Mouse (Mus musculus) stomach, embryonic 16.5 days (tissue): ENCODE measurements around the gene Sh3yl1. TPM values are rescaled to one million over a fixed set of nuclear protein-coding genes. Genes with fewer than 3 reads are reported as not detected.

Experiments used
- ATAC-seq: fragments of 200-750 bp; cut with Nextera tagmentation; 2 replicates; pipeline ENCODE4 v1.8.0; 2017; ENCODE audit warnings: moderate number of reproducible peaks, moderate TSS enrichment; ENCODE audit not compliant: insufficient read depth, low FRiP score
- H3K27ac ChIP-seq: fragments of 300-500 bp; sonication (generic); 2 replicates; pipeline ENCODE4 v1.5.1; 2014; ENCODE audit warnings: low read length
- H3K27me3 ChIP-seq: fragments of 300-500 bp; sonication (generic); 2 replicates; pipeline ENCODE4 v1.6.1; 2014; ENCODE audit warnings: low read length, control low read depth, mixed read lengths; ENCODE audit not compliant: control insufficient read depth, insufficient read depth
- H3K36me3 ChIP-seq: fragments of 300-500 bp; sonication (generic); 2 replicates; pipeline ENCODE4 v1.6.1; 2014; ENCODE audit warnings: low read length; ENCODE audit not compliant: control insufficient read depth, insufficient read depth
- H3K4me1 ChIP-seq: fragments of 300-500 bp; sonication (generic); 2 replicates; pipeline ENCODE4 v1.6.1; 2014; ENCODE audit warnings: low read length, control low read depth, mixed read lengths; ENCODE audit not compliant: control insufficient read depth, insufficient read depth
- H3K4me2 ChIP-seq: fragments of 300-500 bp; sonication (generic); 2 replicates; pipeline ENCODE4 v1.6.1; 2014; ENCODE audit warnings: low read depth, low read length, mixed read lengths
- H3K4me3 ChIP-seq: fragments of 300-500 bp; sonication (generic); replicated peaks from 2 replicates; pipeline ENCODE4 v1.5.1; 2014; ENCODE audit warnings: mild to moderate bottlenecking, low read length
- H3K9ac ChIP-seq: fragments of 300-500 bp; sonication (generic); 2 replicates; pipeline ENCODE4 v1.6.1; 2014; ENCODE audit warnings: low read length
- H3K9me3 ChIP-seq: fragments of 300-500 bp; sonication (generic); replicated peaks from 2 replicates; pipeline ENCODE4 v1.6.1; 2016; ENCODE audit warnings: low read length, control low read depth; ENCODE audit not compliant: control insufficient read depth
- WGBS: fragments of 180-500 bp; shearing (Covaris S2); extraction: QIAGEN DNeasy Blood & Tissue Kit; methylation state at CpG from one replicate; pipeline ENCODE4 v1.1.7; 2014; 5-methylcytosine and 5-hydroxymethylcytosine counted together
- polyA plus RNA-seq: library from polyadenylated mRNA; unstranded; fragments of >200 nt; fragmentation: Nextera tagmentation; extraction: Ambion mirVana; gene quantifications from 2 replicates; pipeline ENCODE4 v1.2.1, GENCODE M21; 2015

Sh3yl1 gene
- polyA plus RNA-seq: 29.7 and 33.1 TPM in 2 replicates

- H3K4me2 ChIP-seq: peak within 1 kb of the TSS; percentile 89
- WGBS: 0% methylated on average over 52 of the region's 52 CpGs
- H3K36me3 ChIP-seq: no peaks in the 10 kb centered on the region
- peak within 1 kb of the TSS; percentile 80 for H3K27ac ChIP-seq
- H3K4me1 ChIP-seq: peaks cover 15% of the 10 kb centered on the region
- peak within 1 kb of the TSS; percentile 87 for H3K4me3 ChIP-seq
- ATAC-seq: peak; percentile 97
- H3K9ac ChIP-seq: peak within 1 kb of the TSS; percentile 89
- no peaks in the 10 kb centered on the region for H3K27me3 ChIP-seq
- no peaks in the 10 kb centered on the region for H3K9me3 ChIP-seq
These were observed at the start of gene Sh3yl1, which contains the start of gene Acp1 for GRCm38 (mm10) chr12:30911261-30912047. TSS of gene Sh3yl1 (plus strand) at chr12:30911668. TSS of gene Acp1 (minus strand) at chr12:30911589.

- H3K4me1 ChIP-seq: 0 out of 2 replicates have a peak, but pooled peaks cover 5% of the 10 kb centered on the region
- no peaks in the 10 kb centered on the region for H3K36me3 ChIP-seq
- no peaks in the 10 kb centered on the region for H3K27me3 ChIP-seq
- ATAC-seq: peak; percentile 56; the same call in 1 of the 2 replicates
- no peak overlapping the region for H3K4me2 ChIP-seq
- no peaks in the 10 kb centered on the region for H3K9me3 ChIP-seq
- WGBS: 65% methylated on average over 2 of the region's 2 CpGs
- peak overlapping the region; percentile 34; the same call in 1 of the 2 replicates for H3K27ac ChIP-seq
- H3K4me3 ChIP-seq: no peak overlapping the region
- no peak overlapping the region for H3K9ac ChIP-seq
These were observed 47.1 kb upstream of the Sh3yl1 start for GRCm38 (mm10) chr12:30864347-30864746.

- no peak overlapping the region for H3K4me3 ChIP-seq
- 0 out of 2 replicates have a peak, but pooled peaks cover 5% of the 10 kb centered on the region for H3K4me1 ChIP-seq
- no peaks in the 10 kb centered on the region for H3K9me3 ChIP-seq
- no peaks in the 10 kb centered on the region for H3K27me3 ChIP-seq
- H3K9ac ChIP-seq: no peak overlapping the region
- 66% methylated on average over 4 of the region's 4 CpGs for WGBS
- peak; percentile 62; the same call in 1 of the 2 replicates for ATAC-seq
- no peaks in the 10 kb centered on the region for H3K36me3 ChIP-seq
- no peak overlapping the region for H3K27ac ChIP-seq
- no peak overlapping the region for H3K4me2 ChIP-seq
These were observed 45.7 kb upstream of the Sh3yl1 start for GRCm38 (mm10) chr12:30865781-30866180.

DNA sequence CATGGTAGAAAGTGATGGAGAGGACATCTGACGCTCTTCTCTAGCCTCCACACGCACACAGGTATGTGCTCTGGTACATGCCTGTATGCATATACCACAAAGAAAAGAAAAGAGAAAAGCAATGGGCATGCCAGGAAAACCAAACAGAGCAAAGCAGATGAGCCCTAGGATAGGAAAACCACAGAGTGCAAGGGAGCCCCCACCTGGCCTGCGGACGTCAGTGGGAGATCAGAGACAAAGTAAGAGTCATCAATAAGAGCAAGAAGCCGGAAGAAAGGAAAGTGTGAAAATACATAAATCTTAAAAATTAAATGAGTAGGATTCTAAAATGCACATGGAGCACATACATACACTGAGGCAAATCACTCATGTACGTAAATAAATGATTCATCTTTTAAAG lies 32.0 kb upstream of the Sh3yl1 start:
- Histone ChIP-seq H3K27me3 (peaks cover 22% of the 10 kb centered on the region), H3K9me3 (no peaks in the 10 kb centered on the region), H3K36me3 (no peaks in the 10 kb centered on the region), H3K27ac (no peak overlapping the region), H3K4me2 (no peak overlapping the region), H3K4me3 (no peak overlapping the region), H3K4me1 (peaks cover 2% of the 10 kb centered on the region; the same call in 1 of the 2 replicates), H3K9ac (no peak overlapping the region)
- 62% methylated on average over 6 of the region's 6 CpGs for WGBS
- ATAC-seq: no peak

GRCm38 (mm10) chr12:30883592-30883985 lies 27.9 kb upstream of the Sh3yl1 start:
- Histone ChIP-seq H3K9ac (peak overlapping the region; percentile 61; the same call in 1 of the 2 replicates), H3K4me1 (peaks cover 6% of the 10 kb centered on the region; the same call in 1 of the 2 replicates), H3K4me3 (peak overlapping the region; percentile 51), H3K9me3 (no peaks in the 10 kb centered on the region), H3K36me3 (no peaks in the 10 kb centered on the region), H3K4me2 (peak overlapping the region; percentile 92), H3K27ac (no peak overlapping the region), H3K27me3 (peaks cover 45% of the 10 kb centered on the region)
- ATAC-seq: no peak
- 24% methylated on average over 4 of the region's 4 CpGs for WGBS

GRCm38 (mm10) chr12:30883986-30884621 lies 27.4 kb upstream of the Sh3yl1 start, which contains the start of gene Alkal2:
TSS of gene Alkal2 (plus strand) at chr12:30884322.
- H3K27ac ChIP-seq: no peak within 1 kb of the TSS
- peaks cover 6% of the 10 kb centered on the region; the same call in 1 of the 2 replicates for H3K4me1 ChIP-seq
- peaks cover 45% of the 10 kb centered on the region for H3K27me3 ChIP-seq
- peak within 1 kb of the TSS; percentile 61 for H3K9ac ChIP-seq
- peak within 1 kb of the TSS; percentile 92 for H3K4me2 ChIP-seq
- no peaks in the 10 kb centered on the region for H3K36me3 ChIP-seq
- H3K9me3 ChIP-seq: no peaks in the 10 kb centered on the region
- ATAC-seq: peak; percentile 13; the same call in 1 of the 2 replicates
- H3K4me3 ChIP-seq: peak within 1 kb of the TSS; percentile 51
- WGBS: under 1% methylated on average over 58 of the region's 58 CpGs

GRCm38 (mm10) chr12:30884622-30885230 lies 26.7 kb upstream of the Sh3yl1 start:
- WGBS: 9% methylated on average over 39 of the region's 39 CpGs
- H3K4me2 ChIP-seq: peak overlapping the region; percentile 92
- H3K9me3 ChIP-seq: no peaks in the 10 kb centered on the region
- H3K4me3 ChIP-seq: peak overlapping the region; percentile 51
- peaks cover 6% of the 10 kb centered on the region; the same call in 1 of the 2 replicates for H3K4me1 ChIP-seq
- peaks cover 45% of the 10 kb centered on the region for H3K27me3 ChIP-seq
- H3K9ac ChIP-seq: peak overlapping the region; percentile 61
- H3K27ac ChIP-seq: no peak overlapping the region
- peak; percentile 29; the same call in 1 of the 2 replicates for ATAC-seq
- H3K36me3 ChIP-seq: no peaks in the 10 kb centered on the region

DNA sequence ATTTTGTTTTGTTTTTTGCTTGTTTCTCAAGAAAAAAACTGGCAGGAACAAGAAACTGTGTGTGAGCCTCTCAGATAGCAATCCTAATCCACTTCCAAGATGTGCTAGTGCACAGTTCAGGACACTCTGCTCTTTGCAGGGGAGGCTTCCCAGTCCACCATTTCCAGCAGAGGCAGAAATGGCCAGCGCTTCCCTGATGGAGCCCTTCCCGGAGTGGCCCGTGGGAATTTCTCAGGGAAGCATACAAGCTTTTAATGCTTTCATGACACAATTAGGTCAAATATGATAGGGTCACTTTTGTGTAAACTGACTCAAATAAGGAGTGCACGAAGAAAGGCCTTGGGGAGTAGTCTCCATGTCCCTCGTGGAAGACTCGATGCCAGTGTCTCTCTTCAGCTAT lies 25.6 kb upstream of the Sh3yl1 start:
- no peak for ATAC-seq
- Histone ChIP-seq H3K36me3 (no peaks in the 10 kb centered on the region), H3K27ac (no peak overlapping the region), H3K9ac (no peak overlapping the region), H3K4me1 (peaks cover 6% of the 10 kb centered on the region; the same call in 1 of the 2 replicates), H3K27me3 (peaks cover 45% of the 10 kb centered on the region), H3K4me2 (no peak overlapping the region), H3K4me3 (no peak overlapping the region), H3K9me3 (no peaks in the 10 kb centered on the region)
- 64% methylated on average over 6 of the region's 6 CpGs for WGBS
